Mouse (Mus musculus): ENCODE data around the gene Card14. TPM values are rescaled to one million over a fixed set of nuclear protein-coding genes. Genes with fewer than 3 reads are reported as not detected.
"Not testable (repeated sequence)": the region's sequence is repeated elsewhere in the genome, so short reads cannot be mapped to it uniquely, and the experiment has no call there.

Card14 gene
- polyA plus RNA-seq, 1 experiment from 2014 or later, result 0.23 TPM

- Histone ChIP-seq H3K4me3 (replicated peaks) (no peak overlapping the region), H3K9me3 (replicated peaks) (no peaks in the 10 kb centered on the region), H3K9ac (no peak overlapping the region), H3K4me2 (no peak overlapping the region), H3K27ac (no peak overlapping the region), H3K36me3 (peaks cover 32% of the 10 kb centered on the region), H3K27me3 (no peaks in the 10 kb centered on the region), H3K4me1 (peaks cover 3% of the 10 kb centered on the region; the same call in 1 of the 2 replicates)
- WGBS, result 92% methylated on average over 11 of the region's 11 CpGs
- ATAC-seq (replicated peaks; ENCODE audit: low FRiP score), result no peak
These were observed 69.8 kb downstream of the Card14 start for GRCm38 (mm10) chr11:119377326-119377725.

DNA sequence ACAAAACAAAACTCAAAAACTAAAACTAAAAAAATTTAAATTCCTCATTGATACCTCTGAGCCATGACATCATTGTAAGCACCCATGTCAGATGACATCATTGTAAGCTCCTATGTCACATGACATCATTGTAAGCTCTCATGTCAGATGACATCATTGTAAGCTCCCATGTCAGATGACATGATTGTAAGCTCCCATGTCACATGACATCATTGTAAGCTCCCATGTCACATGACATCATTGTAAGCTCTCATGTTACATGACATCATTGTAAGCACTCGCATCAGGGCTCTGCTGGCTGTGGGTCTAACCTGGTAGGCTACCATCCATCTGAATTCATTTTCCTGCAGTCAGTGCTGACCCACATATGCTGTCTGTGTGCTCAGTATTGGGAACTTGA lies 71.0 kb downstream of the Card14 start:
- 86% methylated on average over 1 of the region's 1 CpGs for WGBS
- Histone ChIP-seq H3K9me3 (replicated peaks) (no peaks in the 10 kb centered on the region), H3K4me2 (no peak overlapping the region), H3K9ac (no peak overlapping the region), H3K27ac (no peak overlapping the region), H3K27me3 (no peaks in the 10 kb centered on the region), H3K4me3 (replicated peaks) (no peak overlapping the region), H3K4me1 (peaks cover 3% of the 10 kb centered on the region; the same call in 1 of the 2 replicates), H3K36me3 (peaks cover 32% of the 10 kb centered on the region)
- no peak for ATAC-seq (replicated peaks; ENCODE audit: low FRiP score)

- Histone ChIP-seq H3K9ac (no peak overlapping the region), H3K4me2 (no peak overlapping the region), H3K27me3 (no peaks in the 10 kb centered on the region), H3K27ac (no peak overlapping the region), H3K36me3 (peaks cover 32% of the 10 kb centered on the region), H3K9me3 (replicated peaks) (no peaks in the 10 kb centered on the region), H3K4me1 (no peaks in the 10 kb centered on the region), H3K4me3 (replicated peaks) (no peak overlapping the region)
- ATAC-seq (replicated peaks; ENCODE audit: low FRiP score), result no peak
- 77% methylated on average over 9 of the region's 9 CpGs for WGBS
These were observed 74.2 kb downstream of the Card14 start for GRCm38 (mm10) chr11:119381631-119382337.

DNA sequence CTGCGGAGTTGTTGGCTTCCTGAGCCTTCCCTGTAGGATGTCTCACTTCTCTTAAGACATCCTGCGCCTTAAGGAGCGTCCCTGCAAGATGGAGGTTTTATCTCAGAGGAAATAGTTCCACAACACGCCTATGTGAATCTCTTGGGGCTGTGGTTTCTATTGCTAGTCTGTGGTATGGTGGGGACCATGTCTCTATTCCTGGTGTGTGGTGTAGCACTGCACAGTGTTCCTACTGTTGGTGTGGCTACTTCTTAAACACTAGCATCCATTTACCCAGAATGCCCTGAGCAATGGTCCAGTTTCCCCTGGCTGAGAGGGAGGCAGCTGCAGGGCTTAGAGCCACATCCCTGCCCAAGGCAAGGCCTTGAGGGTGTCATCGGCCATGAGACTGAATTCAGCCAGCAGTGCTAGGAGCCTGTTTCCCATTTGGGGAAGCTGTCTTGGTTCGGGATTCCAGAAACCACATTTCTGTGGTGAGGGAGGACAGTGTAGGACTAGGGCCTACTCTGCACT lies 74.8 kb downstream of the Card14 start:
- Histone ChIP-seq H3K4me2 (no peak overlapping the region), H3K27me3 (no peaks in the 10 kb centered on the region), H3K36me3 (peaks cover 27% of the 10 kb centered on the region), H3K27ac (no peak overlapping the region), H3K9me3 (replicated peaks) (no peaks in the 10 kb centered on the region), H3K9ac (no peak overlapping the region), H3K4me3 (replicated peaks) (no peak overlapping the region), H3K4me1 (0 out of 2 replicates have a peak, but pooled peaks cover 1% of the 10 kb centered on the region)
- no peak for ATAC-seq (replicated peaks; ENCODE audit: low FRiP score)
- WGBS, result 81% methylated on average over 6 of the region's 6 CpGs

DNA sequence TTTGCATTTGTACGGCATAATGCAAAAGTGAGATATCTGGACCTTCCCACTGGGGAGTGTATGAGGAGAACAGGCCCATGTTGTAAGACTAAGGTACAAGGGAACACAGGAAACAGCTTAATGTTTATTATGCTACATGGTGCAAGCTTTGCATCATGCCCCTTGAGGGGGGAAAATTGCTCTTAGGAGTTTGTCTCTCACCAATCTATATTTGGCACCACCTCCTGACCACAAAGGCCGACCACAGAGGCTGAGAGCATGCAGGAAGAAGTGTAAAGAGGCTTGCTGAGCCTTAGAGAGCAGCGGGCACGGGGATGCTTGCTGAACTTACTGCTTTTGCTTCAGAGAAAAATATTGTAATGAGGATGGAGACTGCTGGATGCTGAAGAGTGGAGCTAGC lies 77.3 kb downstream of the Card14 start:
- Histone ChIP-seq H3K36me3 (peaks cover 6% of the 10 kb centered on the region), H3K4me2 (no peak overlapping the region), H3K4me1 (peaks cover 12% of the 10 kb centered on the region), H3K9me3 (replicated peaks) (no peaks in the 10 kb centered on the region), H3K27ac (no peak overlapping the region), H3K27me3 (peaks cover 16% of the 10 kb centered on the region), H3K4me3 (replicated peaks) (no peak overlapping the region), H3K9ac (no peak overlapping the region)
- ATAC-seq (replicated peaks; ENCODE audit: low FRiP score), result no peak
- 82% methylated on average over 4 of the region's 4 CpGs for WGBS

- H3K27ac ChIP-seq, result no peak overlapping the region
- ATAC-seq (replicated peaks; ENCODE audit: low FRiP score), result no peak
- H3K4me2 ChIP-seq, result no peak overlapping the region
- H3K36me3 ChIP-seq, result no peaks in the 10 kb centered on the region
- H3K4me3 ChIP-seq (replicated peaks), result no peak overlapping the region
- 93% methylated on average over 5 of the region's 5 CpGs for WGBS
- no peak overlapping the region for H3K9ac ChIP-seq
- peaks cover 21% of the 10 kb centered on the region for H3K4me1 ChIP-seq
- H3K27me3 ChIP-seq, result peaks cover 18% of the 10 kb centered on the region
- H3K9me3 ChIP-seq (replicated peaks), result no peaks in the 10 kb centered on the region
These were observed 78.7 kb downstream of the Card14 start for GRCm38 (mm10) chr11:119386306-119386705.

DNA sequence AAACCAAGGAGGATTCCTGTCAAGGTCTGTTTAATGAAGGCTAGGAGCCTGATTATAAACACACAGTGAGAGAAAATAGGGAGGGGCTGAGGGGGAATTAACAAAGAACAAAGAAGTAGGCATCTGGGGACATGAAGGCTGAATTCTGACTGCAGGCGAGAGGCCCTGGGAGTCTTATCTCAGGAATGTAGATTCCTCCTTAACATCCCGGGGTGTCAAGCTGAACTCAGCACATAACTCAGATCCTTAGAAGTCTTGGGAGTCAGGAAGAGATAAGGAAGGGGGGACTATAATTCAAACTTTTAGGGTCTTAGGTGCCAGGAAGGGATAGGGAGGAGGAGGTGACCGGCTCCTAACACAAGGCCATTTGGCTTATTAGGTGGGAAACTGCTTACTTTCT lies 79.7 kb downstream of the Card14 start:
- Histone ChIP-seq H3K27me3 (peaks cover 27% of the 10 kb centered on the region), H3K4me1 (peaks cover 31% of the 10 kb centered on the region)
- H3K9ac ChIP-seq; H3K27ac ChIP-seq; ATAC-seq (replicated peaks; ENCODE audit: low FRiP score); H3K4me2 ChIP-seq; H3K4me3 ChIP-seq (replicated peaks); H3K9me3 ChIP-seq (replicated peaks); H3K36me3 ChIP-seq: not testable (repeated sequence)
- WGBS, result 9% methylated on average over 3 of the region's 3 CpGs

DNA sequence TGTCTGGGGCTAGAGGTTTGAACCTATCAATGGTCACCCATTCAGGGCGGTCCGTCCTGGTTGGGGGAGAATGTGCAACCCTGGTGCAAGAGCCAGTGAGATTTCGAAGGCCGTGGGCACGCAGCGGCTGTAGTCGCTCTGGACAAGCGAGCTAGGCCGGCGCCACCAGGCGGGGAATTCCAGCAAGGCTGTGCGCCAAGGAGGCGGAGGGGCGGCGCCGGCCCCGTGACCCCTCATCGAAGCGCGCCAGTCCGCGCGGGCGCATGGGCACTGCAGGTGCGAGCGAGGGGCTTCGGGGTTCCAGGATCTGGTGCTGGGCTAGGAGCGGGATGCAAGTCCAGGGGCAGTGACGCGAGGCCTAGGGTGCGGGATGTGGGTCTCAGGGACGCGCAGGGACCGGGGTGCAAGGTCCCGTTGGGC lies 82.3 kb downstream of the Card14 start:
- Histone ChIP-seq H3K9ac (peak overlapping the region; percentile 63), H3K36me3 (no peaks in the 10 kb centered on the region), H3K27me3 (peaks cover 35% of the 10 kb centered on the region), H3K4me2 (peak overlapping the region; percentile 98), H3K27ac (peak overlapping the region; percentile 89), H3K4me1 (peaks cover 51% of the 10 kb centered on the region), H3K4me3 (replicated peaks) (peak overlapping the region; percentile 70), H3K9me3 (replicated peaks) (no peaks in the 10 kb centered on the region)
- ATAC-seq (replicated peaks; ENCODE audit: low FRiP score), result peak; percentile 68
- under 1% methylated on average over 35 of the region's 35 CpGs for WGBS

DNA sequence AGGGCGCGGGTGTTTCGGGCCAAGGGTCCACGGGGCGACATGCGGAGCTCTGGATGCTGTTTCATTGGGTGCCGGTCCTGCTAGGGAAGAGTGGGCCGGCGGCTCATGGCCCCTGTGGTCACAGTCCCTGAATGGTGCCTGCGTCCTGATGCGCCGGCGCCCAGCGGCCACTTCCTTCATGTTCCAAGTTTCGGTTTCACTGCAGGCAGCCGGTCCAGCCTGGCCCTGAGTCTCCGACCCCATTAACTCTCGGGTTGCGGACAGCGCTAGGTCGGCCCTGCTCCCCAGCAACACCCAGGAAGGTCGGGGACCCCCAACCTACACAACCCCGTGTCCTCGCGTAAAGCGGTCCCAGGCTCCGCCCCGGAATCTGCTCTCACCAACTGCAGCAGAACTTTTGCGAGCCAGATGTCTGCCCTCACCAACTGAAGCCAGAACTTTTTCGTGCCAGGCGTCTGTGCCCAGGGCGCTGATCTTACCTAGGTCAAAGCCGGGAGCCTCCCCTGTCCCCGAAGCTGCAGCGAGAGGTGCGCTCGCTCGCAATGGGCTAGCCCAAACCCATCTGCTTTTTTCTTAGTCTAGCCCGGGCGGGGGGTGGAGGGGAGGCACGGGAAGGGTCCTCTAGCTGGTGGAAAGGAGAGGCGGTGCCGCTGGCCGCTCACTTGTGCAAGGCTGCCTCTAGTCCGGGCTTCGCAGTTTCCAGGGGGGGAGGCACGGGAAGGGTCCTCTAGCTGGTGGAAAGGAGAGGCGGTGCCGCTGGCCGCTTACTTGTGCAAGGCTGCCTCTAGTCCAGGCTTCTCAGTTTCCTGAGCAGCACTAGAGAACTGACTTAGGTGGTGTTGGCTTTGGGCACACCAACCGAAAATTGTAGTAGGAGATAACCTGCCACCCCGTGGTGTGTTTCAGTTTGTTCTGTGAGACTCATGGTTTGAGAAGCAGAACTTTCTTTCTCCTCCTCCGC lies 83.0 kb downstream of the Card14 start:
- no peaks in the 10 kb centered on the region for H3K36me3 ChIP-seq
- H3K9me3 ChIP-seq (replicated peaks), result no peaks in the 10 kb centered on the region
- H3K4me1 ChIP-seq, result peaks cover 53% of the 10 kb centered on the region
- ATAC-seq (replicated peaks; ENCODE audit: low FRiP score), result peak; percentile 35
- H3K4me2 ChIP-seq, result peak overlapping the region; percentile 98
- WGBS, result 3% methylated on average over 53 of the region's 53 CpGs
- peak overlapping the region; percentile 89 for H3K27ac ChIP-seq
- H3K9ac ChIP-seq, result peak overlapping the region; percentile 63
- H3K4me3 ChIP-seq (replicated peaks), result peak overlapping the region; percentile 70
- peaks cover 40% of the 10 kb centered on the region for H3K27me3 ChIP-seq

DNA sequence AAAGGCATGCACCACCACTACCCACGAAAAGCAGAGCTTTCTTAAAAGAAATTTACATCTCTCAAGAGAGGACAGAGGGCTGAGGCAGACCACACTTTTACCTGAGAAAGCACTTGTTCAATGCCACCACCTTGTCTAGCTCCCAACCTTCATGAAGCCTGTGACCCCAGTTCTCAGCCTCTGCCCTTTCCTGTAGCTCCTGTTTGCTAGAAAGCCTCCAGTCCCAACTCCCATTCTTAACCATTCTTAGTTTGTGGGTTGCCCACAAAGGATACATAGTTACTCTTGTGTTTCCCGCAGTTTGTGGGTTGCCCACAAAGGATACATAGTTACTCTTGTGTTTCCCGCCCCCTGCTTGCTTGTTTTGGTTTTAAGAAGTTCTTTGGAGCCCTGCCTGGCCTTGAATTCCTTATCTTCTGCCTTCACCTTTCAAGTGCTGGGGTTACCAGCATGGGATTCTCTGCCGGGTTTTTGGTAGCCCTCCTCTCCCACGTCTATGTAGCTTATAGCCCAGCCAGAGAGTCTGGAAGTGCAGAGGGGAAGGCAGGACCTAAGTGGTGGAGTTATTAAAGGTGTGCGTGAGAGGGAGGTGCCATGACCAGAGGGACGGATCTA lies 83.9 kb downstream of the Card14 start:
- H3K36me3 ChIP-seq, result no peaks in the 10 kb centered on the region
- WGBS, result 44% methylated on average over 7 of the region's 7 CpGs
- no peak overlapping the region; the same call in 1 of the 2 replicates for H3K27ac ChIP-seq
- ATAC-seq (replicated peaks; ENCODE audit: low FRiP score), result no peak
- peaks cover 42% of the 10 kb centered on the region for H3K27me3 ChIP-seq
- peak overlapping the region; percentile 98 for H3K4me2 ChIP-seq
- no peak overlapping the region; the same call in 1 of the 2 replicates for H3K9ac ChIP-seq
- no peaks in the 10 kb centered on the region for H3K9me3 ChIP-seq (replicated peaks)
- peak overlapping the region; percentile 70 for H3K4me3 ChIP-seq (replicated peaks)
- peaks cover 53% of the 10 kb centered on the region for H3K4me1 ChIP-seq

GRCm38 (mm10) chr11:119392001-119392614 lies 84.5 kb downstream of the Card14 start:
- H3K4me1 ChIP-seq, result peaks cover 53% of the 10 kb centered on the region
- H3K27ac ChIP-seq, result no peak overlapping the region
- ATAC-seq (replicated peaks; ENCODE audit: low FRiP score), result peak; percentile 57; the same call in 1 of the 2 replicates

More at GRCm38 (mm10) chr11:119392001-119392614, 84.5 kb downstream of the Card14 start:
- Histone ChIP-seq H3K9ac (no peak overlapping the region), H3K9me3 (replicated peaks) (no peaks in the 10 kb centered on the region), H3K4me3 (replicated peaks) (peak overlapping the region; percentile 70), H3K27me3 (peaks cover 45% of the 10 kb centered on the region), H3K4me2 (peak overlapping the region; percentile 98), H3K36me3 (no peaks in the 10 kb centered on the region)
- WGBS, result 12% methylated on average over 12 of the region's 12 CpGs

Data from kidney, embryonic 15.5 days (tissue).